Mouse (Mus musculus) midbrain, embryonic 10.5 days (tissue): ENCODE data around the gene Prkce. TPM values are rescaled to one million over a fixed set of nuclear protein-coding genes. Genes with fewer than 3 reads are reported as not detected.

Experiments used
- DNase-seq: peaks from one replicate; pipeline ENCODE4 v3.0.0-alpha.2; 2017; ENCODE audit warnings: low spot score
- H3K27ac ChIP-seq: fragments of 300-500 bp; sonication (generic); replicated peaks from 2 replicates; pipeline ENCODE4 v1.5.1; 2016; ENCODE audit warnings: mild to moderate bottlenecking
- H3K27me3 ChIP-seq: fragments of 300-500 bp; sonication (generic); 2 replicates; pipeline ENCODE4 v1.6.1; 2016; ENCODE audit warnings: low read depth, mild to moderate bottlenecking; ENCODE audit not compliant: poor library complexity, severe bottlenecking
- H3K36me3 ChIP-seq: fragments of 300-500 bp; sonication (generic); 2 replicates; pipeline ENCODE4 v1.6.1; 2016; ENCODE audit warnings: mild to moderate bottlenecking, moderate library complexity
- H3K4me1 ChIP-seq: fragments of 300-500 bp; sonication (generic); 2 replicates; pipeline ENCODE4 v1.6.1; 2016
- H3K4me3 ChIP-seq: fragments of 300-500 bp; sonication (generic); 2 replicates; pipeline ENCODE4 v1.5.1; 2016; ENCODE audit warnings: mild to moderate bottlenecking, moderate library complexity
- H3K9me3 ChIP-seq: fragments of 300-500 bp; sonication (generic); replicated peaks from 2 replicates; pipeline ENCODE4 v1.6.1; 2016; ENCODE audit warnings: mild to moderate bottlenecking
- WGBS: fragments of 180-500 bp; shearing (Covaris S2); methylation state at CpG from one replicate; pipeline ENCODE4 v1.1.7; 2016; 5-methylcytosine and 5-hydroxymethylcytosine counted together
- polyA plus RNA-seq: library from polyadenylated mRNA; unstranded; fragments of >200 nt; fragmentation: Nextera tagmentation; extraction: Ambion mirVana; gene quantifications from 2 replicates; pipeline ENCODE4 v1.2.1, GENCODE M21; 2016

The Prkce gene
- polyA plus RNA-seq, 1 experiment from 2014 or later = 2.9 TPM

DNA sequence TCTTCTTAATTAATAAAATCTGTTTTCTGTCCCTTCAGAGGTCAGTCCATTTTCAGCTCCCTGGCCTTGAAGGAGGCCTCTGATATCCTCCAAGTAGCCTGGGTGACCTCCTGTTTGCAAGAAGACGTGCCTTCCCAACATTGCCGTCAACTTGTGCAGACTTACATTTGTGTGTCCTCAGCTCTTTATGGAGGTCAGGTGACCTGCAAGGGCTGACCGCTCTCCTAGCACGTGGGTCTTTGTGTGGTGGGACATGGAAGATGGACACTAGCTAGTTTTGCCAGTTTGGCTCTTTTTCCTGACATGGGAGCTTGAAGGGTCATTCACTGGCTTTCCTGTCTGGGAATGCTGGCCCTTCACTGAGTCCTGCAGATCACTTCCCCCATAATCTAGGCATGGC lies 440.4 kb downstream of the Prkce start:
- Histone ChIP-seq H3K27me3 (no peaks in the 10 kb centered on the region), H3K27ac (no peak overlapping the region), H3K4me3 (no peak overlapping the region), H3K36me3 (no peaks in the 10 kb centered on the region), H3K9me3 (no peaks in the 10 kb centered on the region), H3K4me1 (no peaks in the 10 kb centered on the region)
- 89% methylated on average over 4 of the region's 4 CpGs for WGBS
- no peak for DNase-seq

DNA sequence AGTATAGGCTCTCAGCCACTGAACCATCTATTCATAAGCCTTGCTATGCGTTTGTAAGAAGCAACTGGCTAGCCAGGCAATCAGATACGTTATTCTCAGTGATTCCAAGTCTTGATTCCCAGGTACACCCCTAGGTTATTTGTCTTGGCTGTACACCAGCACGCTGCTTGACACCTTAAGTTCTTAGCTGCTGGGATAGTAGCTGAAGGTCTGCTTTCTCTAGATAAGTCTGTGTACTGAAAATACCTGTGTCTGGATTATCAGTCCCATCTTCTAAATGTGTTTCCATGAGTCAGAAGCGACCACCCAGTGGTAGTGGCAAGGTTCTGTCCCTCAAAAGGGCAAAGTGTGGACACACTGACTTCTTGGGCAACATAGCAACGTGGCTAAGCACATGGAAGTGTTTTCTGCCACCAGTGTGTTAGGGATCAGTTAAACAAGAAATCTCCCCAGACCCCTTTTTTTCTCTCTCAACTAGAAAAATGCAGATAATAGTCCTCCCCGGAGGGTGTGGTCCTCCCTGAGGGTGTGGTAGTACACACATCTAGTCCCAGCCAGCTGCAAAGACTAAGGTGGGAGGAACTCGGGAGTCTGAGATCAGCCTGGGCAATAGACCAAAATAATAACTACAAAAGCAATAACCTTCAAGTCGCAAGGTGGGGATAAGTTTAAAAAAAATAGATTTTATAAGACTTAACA lies 442.8 kb downstream of the Prkce start:
- Histone ChIP-seq H3K9me3 (no peaks in the 10 kb centered on the region), H3K4me1 (no peaks in the 10 kb centered on the region), H3K27ac (no peak overlapping the region), H3K4me3 (no peak overlapping the region), H3K36me3 (no peaks in the 10 kb centered on the region), H3K27me3 (no peaks in the 10 kb centered on the region)
- WGBS = 87% methylated on average over 8 of the region's 8 CpGs
- DNase-seq = no peak

DNA sequence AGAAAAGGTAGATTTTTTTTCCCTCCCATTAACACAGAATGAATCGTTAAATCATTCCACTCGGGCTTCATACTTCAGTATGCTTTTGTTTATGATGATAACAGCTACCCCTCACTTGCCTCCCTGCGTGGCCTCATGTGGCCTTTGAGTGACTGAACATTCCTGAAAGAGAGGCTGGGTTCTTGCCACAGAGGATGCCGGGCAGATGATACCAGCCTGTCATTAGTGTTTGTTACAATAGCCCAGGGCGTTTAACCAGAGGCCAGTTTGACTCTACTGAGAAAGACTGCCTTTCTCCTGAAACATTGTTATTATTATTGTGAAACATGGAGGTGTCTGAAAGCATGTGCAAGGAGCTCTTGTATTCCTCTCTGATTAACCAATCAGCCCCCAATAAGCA lies 444.2 kb downstream of the Prkce start:
- 84% methylated on average over 5 of the region's 5 CpGs for WGBS
- Histone ChIP-seq H3K27me3 (no peaks in the 10 kb centered on the region), H3K4me1 (no peaks in the 10 kb centered on the region), H3K4me3 (no peak overlapping the region), H3K27ac (no peak overlapping the region), H3K36me3 (no peaks in the 10 kb centered on the region), H3K9me3 (no peaks in the 10 kb centered on the region)
- no peak for DNase-seq

DNA sequence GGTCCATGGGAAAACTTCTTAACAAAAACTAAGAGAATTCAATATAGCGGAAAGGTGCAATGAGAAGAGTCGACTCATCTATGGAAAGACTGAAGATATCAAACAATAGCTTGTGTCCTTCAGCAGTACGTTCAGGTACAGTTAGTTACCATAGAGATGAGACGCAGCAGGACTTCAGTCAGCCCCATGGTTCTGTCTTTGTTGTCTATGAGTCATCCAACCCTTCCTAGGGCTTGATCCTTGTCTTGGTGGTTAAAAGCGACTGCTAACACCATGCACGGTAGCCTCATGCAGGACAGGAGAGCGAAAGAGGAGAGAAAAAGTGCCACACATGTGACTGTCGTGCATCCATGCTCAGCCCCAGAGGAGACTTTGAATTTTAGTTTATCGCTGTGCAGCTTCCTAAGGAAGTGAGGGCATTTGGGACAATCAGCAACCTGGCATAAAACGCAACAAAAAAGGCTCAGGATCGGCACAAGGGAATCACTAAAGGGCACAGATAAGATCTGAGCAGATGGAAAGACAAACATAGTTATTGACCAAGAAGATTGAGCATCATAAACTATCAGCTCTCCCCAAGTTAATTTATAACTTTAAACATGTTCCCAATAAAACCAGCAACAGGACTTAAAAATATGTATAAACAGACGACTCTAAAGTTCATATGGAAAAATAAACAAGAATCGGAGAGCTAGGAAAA lies 448.2 kb downstream of the Prkce start:
- 90% methylated on average over 13 of the region's 13 CpGs for WGBS
- Histone ChIP-seq H3K27me3 (no peaks in the 10 kb centered on the region), H3K27ac (no peak overlapping the region), H3K4me3 (no peak overlapping the region), H3K4me1 (0 out of 2 replicates have a peak, but pooled peaks cover 6% of the 10 kb centered on the region), H3K36me3 (no peaks in the 10 kb centered on the region), H3K9me3 (no peaks in the 10 kb centered on the region)
- DNase-seq = no peak

DNA sequence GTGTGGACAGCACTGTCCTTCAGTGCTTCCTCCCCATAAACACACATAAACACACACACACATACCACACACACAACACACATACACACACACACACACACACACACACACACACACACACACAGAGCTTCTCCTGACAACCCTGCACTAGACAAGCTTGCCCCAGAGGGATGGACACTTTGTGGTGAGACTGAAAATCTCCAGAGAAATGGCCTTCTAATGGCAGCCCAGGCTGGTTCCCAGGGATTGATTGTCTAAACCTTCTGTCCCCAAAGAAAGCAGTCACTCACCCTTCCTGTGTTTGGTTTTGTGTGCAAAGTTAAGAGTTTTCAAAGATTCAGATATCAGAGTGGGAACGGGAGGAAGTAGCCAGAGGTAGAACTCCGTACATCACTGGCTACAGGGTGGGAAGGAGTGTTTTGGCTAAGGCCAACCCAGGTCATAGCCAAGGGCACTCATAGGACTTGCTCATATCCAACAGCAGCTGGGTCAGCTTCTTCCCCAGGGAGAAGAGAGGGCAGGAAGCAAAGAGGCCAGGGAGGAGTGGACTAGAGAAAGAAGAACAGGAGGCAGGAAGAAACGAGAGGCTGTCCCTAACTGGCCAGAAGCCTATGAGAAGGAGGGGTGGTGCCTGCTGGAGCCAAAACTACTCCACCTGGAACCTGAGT lies 450.1 kb downstream of the Prkce start:
- no peaks in the 10 kb centered on the region for H3K27me3 ChIP-seq
- no peaks in the 10 kb centered on the region for H3K9me3 ChIP-seq

DNA sequence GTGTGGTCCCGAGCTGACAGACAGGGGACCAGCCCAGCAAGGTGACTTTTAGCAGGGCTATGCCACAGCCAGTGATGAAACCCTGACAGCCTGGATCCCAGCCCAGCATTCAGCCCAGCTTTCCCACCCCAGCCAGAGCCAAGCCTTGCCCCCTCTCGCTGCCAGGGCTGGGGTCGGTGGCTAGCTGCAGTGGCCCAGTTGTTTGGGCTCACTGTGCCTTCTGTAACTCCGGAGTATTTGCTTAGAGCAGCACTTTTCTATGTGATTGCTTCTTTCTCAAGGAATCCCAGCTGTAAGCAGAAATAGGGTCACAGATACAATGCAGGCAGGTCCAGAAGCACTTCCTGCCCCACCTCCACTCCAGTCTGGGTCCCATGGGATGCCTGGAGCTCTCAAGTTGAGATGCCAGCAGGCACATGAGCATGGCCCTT lies 450.9 kb downstream of the Prkce start:
- no peak for DNase-seq
- no peak overlapping the region for H3K27ac ChIP-seq

More for the DNA sequence above, 450.1 kb downstream of the Prkce start:
- no peaks in the 10 kb centered on the region for H3K36me3 ChIP-seq
- H3K4me1 ChIP-seq = peaks cover 10% of the 10 kb centered on the region
- WGBS = 85% methylated on average over 3 of the region's 3 CpGs
- no peak overlapping the region for H3K27ac ChIP-seq
- DNase-seq = no peak
- no peak overlapping the region for H3K4me3 ChIP-seq

DNA sequence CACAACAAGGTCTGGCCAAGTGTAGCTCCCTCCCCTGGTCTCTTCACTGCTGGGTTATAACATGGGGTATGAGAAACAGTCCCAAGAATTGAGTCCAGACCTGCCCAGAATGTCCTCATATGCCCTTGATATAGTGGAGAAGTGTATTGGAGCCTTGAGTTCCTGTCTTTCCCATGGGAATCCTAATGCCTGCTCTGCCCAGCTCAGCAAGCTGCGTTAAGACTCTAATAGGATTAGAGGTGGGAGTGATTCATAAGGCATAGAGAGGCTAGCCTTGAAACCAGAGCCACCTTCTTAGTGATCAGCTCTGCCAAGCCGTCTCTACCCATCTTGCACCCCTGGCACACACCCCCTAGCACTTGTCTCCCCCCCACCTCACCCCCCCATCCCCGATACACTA lies 455.3 kb downstream of the Prkce start:
- peaks cover 18% of the 10 kb centered on the region for H3K4me1 ChIP-seq
- H3K27me3 ChIP-seq = no peaks in the 10 kb centered on the region
- no peaks in the 10 kb centered on the region for H3K9me3 ChIP-seq
- no peaks in the 10 kb centered on the region for H3K36me3 ChIP-seq
- no peak for DNase-seq
- WGBS = 60% methylated on average over 3 of the region's 3 CpGs
- peak overlapping the region; percentile 24; the same call in 1 of the 2 replicates for H3K27ac ChIP-seq
- H3K4me3 ChIP-seq = no peak overlapping the region

More for the DNA sequence above, 450.9 kb downstream of the Prkce start:
- WGBS = 75% methylated on average over 4 of the region's 4 CpGs
- H3K36me3 ChIP-seq = no peaks in the 10 kb centered on the region
- H3K27me3 ChIP-seq = no peaks in the 10 kb centered on the region
- peaks cover 18% of the 10 kb centered on the region for H3K4me1 ChIP-seq
- H3K9me3 ChIP-seq = no peaks in the 10 kb centered on the region
- no peak overlapping the region for H3K4me3 ChIP-seq

DNA sequence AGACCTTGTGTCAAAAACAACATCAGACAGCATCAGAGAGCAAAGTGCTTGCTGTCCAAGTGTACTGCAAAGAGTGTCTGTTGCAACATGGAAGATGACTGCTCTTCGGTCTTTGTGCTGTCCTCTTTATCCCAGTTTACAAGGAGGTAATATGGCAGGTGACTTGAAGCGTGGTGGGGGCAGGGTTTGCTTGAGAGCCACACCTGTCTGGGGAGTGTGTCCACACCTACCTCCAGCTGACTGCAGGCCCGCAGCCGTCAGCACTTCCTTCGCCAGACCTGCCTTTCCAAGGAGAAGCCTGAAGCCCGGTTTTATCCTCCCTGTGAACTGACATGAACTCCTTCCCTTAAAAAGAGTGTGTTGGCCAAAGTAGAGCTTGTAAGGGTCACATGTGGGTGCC lies 458.9 kb downstream of the Prkce start:
- no peaks in the 10 kb centered on the region for H3K9me3 ChIP-seq
- H3K27ac ChIP-seq = no peak overlapping the region
- 91% methylated on average over 6 of the region's 6 CpGs for WGBS
- no peak for DNase-seq
- peaks cover 13% of the 10 kb centered on the region for H3K4me1 ChIP-seq
- H3K36me3 ChIP-seq = no peaks in the 10 kb centered on the region; the same call in 1 of the 2 replicates
- H3K4me3 ChIP-seq = no peak overlapping the region
- H3K27me3 ChIP-seq = no peaks in the 10 kb centered on the region

DNA sequence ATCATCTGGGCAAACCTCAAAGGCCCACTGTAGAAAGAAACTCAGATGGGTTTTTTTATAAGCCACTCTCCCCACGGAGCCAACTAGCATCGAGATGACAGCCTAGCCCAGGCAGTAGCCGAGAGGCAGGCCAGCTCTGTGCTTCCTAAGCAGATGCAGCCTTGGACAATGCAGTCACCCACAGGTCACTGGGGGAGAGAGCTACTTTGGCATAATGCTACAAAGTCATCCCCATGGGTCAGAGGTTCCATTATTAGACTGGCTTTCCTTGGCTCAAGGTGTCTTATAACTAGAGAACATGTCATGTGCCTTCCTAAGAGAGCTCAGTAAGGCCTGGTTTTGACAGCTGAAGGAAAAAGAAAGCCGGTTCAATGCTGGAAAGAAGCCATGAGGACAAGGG lies 465.5 kb downstream of the Prkce start:
- no peaks in the 10 kb centered on the region for H3K4me1 ChIP-seq
- H3K36me3 ChIP-seq = no peaks in the 10 kb centered on the region; the same call in 1 of the 2 replicates
- DNase-seq = no peak
- H3K27ac ChIP-seq = no peak overlapping the region
- H3K4me3 ChIP-seq = no peak overlapping the region
- 83% methylated on average over 4 of the region's 4 CpGs for WGBS
- H3K9me3 ChIP-seq = no peaks in the 10 kb centered on the region
- H3K27me3 ChIP-seq = no peaks in the 10 kb centered on the region

DNA sequence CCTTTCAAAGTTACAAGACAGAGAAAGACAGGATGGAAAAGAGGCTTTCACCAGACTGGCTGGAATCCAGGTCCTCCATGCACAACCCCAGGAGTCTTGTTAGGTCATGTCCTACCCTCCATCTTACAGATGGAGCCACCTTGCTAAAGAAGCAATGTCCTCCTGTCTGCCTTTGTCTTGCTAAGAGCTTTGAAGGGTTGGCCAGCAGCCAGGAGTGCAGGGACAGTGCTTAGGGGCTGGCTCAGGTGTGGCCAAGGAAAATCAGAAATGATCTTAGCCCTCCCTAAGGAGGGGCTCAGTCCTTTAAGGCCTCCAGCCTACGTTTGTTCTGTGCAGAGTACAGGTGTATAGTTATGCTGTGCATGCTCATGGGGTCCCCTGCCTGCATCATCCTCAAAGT lies 469.7 kb downstream of the Prkce start:
- no peak overlapping the region for H3K4me3 ChIP-seq
- H3K36me3 ChIP-seq = no peaks in the 10 kb centered on the region
- DNase-seq = no peak
- no peak overlapping the region for H3K27ac ChIP-seq
- 86% methylated on average over 1 of the region's 1 CpGs for WGBS
- 0 out of 2 replicates have a peak, but pooled peaks cover 3% of the 10 kb centered on the region for H3K4me1 ChIP-seq
- H3K27me3 ChIP-seq = no peaks in the 10 kb centered on the region
- H3K9me3 ChIP-seq = no peaks in the 10 kb centered on the region

DNA sequence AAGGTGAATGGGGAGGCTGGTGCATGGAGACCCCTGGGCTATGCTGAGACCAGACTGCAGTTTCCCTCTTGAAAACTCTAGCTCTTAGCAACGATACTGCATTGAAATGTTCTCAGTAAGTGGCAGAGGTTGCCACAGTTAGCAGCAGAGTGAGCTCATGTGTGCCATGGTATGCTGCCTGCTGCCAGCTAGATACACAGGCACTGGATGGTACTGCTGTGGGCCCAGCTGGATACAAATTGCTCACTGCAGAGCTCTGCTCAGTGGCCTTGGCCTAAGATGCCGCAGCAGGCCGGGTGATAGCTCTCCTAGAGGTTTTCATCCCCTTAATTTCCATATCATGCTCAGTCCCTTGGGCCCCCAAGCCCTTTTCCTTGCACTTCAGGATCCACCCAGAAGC lies 471.7 kb downstream of the Prkce start:
- 85% methylated on average over 3 of the region's 3 CpGs for WGBS
- Histone ChIP-seq H3K27ac (no peak overlapping the region), H3K27me3 (no peaks in the 10 kb centered on the region), H3K36me3 (no peaks in the 10 kb centered on the region), H3K4me1 (0 out of 2 replicates have a peak, but pooled peaks cover 3% of the 10 kb centered on the region), H3K4me3 (no peak overlapping the region), H3K9me3 (no peaks in the 10 kb centered on the region)
- no peak for DNase-seq

DNA sequence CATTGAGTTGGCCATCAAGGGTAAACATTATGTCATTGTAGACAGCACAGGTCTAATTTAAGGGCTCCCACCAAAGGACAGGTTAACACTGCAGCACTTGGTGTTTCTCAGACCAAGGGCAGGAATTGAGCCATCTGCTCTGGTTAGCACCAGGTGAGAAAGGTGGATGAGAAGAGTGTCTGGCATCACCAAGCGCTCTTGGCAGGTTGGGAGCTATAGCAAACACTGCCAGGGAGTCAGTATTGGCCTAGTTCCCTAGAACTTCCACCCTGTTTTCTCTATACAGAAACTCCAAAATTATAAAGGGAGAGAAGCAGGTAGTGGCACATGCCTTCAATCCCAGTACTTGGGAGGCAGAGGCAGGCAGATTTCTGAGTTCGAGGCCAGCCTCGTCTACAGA lies 479.6 kb downstream of the Prkce start:
- Histone ChIP-seq H3K4me1 (no peaks in the 10 kb centered on the region), H3K36me3 (no peaks in the 10 kb centered on the region), H3K27ac (no peak overlapping the region), H3K9me3 (no peaks in the 10 kb centered on the region), H3K4me3 (no peak overlapping the region), H3K27me3 (no peaks in the 10 kb centered on the region)
- no peak for DNase-seq
- 98% methylated on average over 3 of the region's 3 CpGs for WGBS
